Mouse (Mus musculus): ENCODE data around the gene Flot1. TPM values are rescaled to one million over a fixed set of nuclear protein-coding genes. Genes with fewer than 3 reads are reported as not detected.

Gene Flot1
- polyA plus RNA-seq, 1 experiment from 2014 or later: 104 TPM

- Histone ChIP-seq H3K4me3 (ENCODE audit: low read depth, low read length) (peak overlapping the region; percentile 59), H3K9me3 (replicated peaks; ENCODE audit: control insufficient read depth, low read length, poor library complexity, severe bottlenecking) (no peaks in the 10 kb centered on the region), H3K4me2 (ENCODE audit: low read length) (peak overlapping the region; percentile 65), H3K27ac (ENCODE audit: low read length) (peak overlapping the region; percentile 66; the same call in 1 of the 2 replicates), H3K4me1 (ENCODE audit: control insufficient read depth, insufficient read depth, low read length) (peaks cover 12% of the 10 kb centered on the region), H3K36me3 (ENCODE audit: control insufficient read depth, insufficient read depth, low read length) (peaks cover 3% of the 10 kb centered on the region; the same call in 1 of the 2 replicates), H3K9ac (ENCODE audit: low read depth, low read length) (peak overlapping the region; percentile 47), H3K27me3 (ENCODE audit: control insufficient read depth, insufficient read depth, low read depth, low read length) (no peaks in the 10 kb centered on the region)
- no peak for ATAC-seq
- 21% methylated on average over 11 of the region's 11 CpGs for WGBS
These were observed 19.0 kb downstream of the Flot1 start for GRCm38 (mm10) chr17:35842006-35842405.

GRCm38 (mm10) chr17:35843514-35843913, 20.5 kb downstream of the Flot1 start:
- no peaks in the 10 kb centered on the region for H3K9me3 ChIP-seq (replicated peaks; ENCODE audit: control insufficient read depth, low read length, poor library complexity, severe bottlenecking)
- H3K4me1 ChIP-seq (ENCODE audit: control insufficient read depth, insufficient read depth, low read length): peaks cover 12% of the 10 kb centered on the region
- ATAC-seq: no peak
- no peak overlapping the region for H3K4me3 ChIP-seq (ENCODE audit: low read depth, low read length)
- H3K27ac ChIP-seq (ENCODE audit: low read length): no peak overlapping the region
- H3K36me3 ChIP-seq (ENCODE audit: control insufficient read depth, insufficient read depth, low read length): peaks cover 14% of the 10 kb centered on the region; the same call in 1 of the 2 replicates
- no peak overlapping the region for H3K4me2 ChIP-seq (ENCODE audit: low read length)
- 93% methylated on average over 3 of the region's 3 CpGs for WGBS
- H3K27me3 ChIP-seq (ENCODE audit: control insufficient read depth, insufficient read depth, low read depth, low read length): no peaks in the 10 kb centered on the region
- H3K9ac ChIP-seq (ENCODE audit: low read depth, low read length): no peak overlapping the region

GRCm38 (mm10) chr17:35848112-35848511, 25.1 kb downstream of the Flot1 start:
- Histone ChIP-seq H3K36me3 (ENCODE audit: control insufficient read depth, insufficient read depth, low read length) (peaks cover 34% of the 10 kb centered on the region), H3K4me2 (ENCODE audit: low read length) (no peak overlapping the region), H3K9me3 (replicated peaks; ENCODE audit: control insufficient read depth, low read length, poor library complexity, severe bottlenecking) (no peaks in the 10 kb centered on the region), H3K4me3 (ENCODE audit: low read depth, low read length) (no peak overlapping the region), H3K27ac (ENCODE audit: low read length) (no peak overlapping the region), H3K9ac (ENCODE audit: low read depth, low read length) (0 out of 2 replicates have a peak overlapping the region, but pooled peaks have one; percentile 20), H3K27me3 (ENCODE audit: control insufficient read depth, insufficient read depth, low read depth, low read length) (no peaks in the 10 kb centered on the region), H3K4me1 (ENCODE audit: control insufficient read depth, insufficient read depth, low read length) (no peaks in the 10 kb centered on the region)
- ATAC-seq: no peak
- WGBS: 57% methylated on average over 1 of the region's 1 CpGs

GRCm38 (mm10) chr17:35850974-35851373, 27.9 kb downstream of the Flot1 start:
- Histone ChIP-seq H3K4me3 (ENCODE audit: low read depth, low read length) (no peak overlapping the region), H3K9ac (ENCODE audit: low read depth, low read length) (no peak overlapping the region), H3K9me3 (replicated peaks; ENCODE audit: control insufficient read depth, low read length, poor library complexity, severe bottlenecking) (no peaks in the 10 kb centered on the region), H3K27me3 (ENCODE audit: control insufficient read depth, insufficient read depth, low read depth, low read length) (no peaks in the 10 kb centered on the region), H3K4me1 (ENCODE audit: control insufficient read depth, insufficient read depth, low read length) (no peaks in the 10 kb centered on the region), H3K27ac (ENCODE audit: low read length) (no peak overlapping the region), H3K4me2 (ENCODE audit: low read length) (no peak overlapping the region), H3K36me3 (ENCODE audit: control insufficient read depth, insufficient read depth, low read length) (peaks cover 34% of the 10 kb centered on the region)
- 88% methylated on average over 3 of the region's 3 CpGs for WGBS
- no peak for ATAC-seq

GRCm38 (mm10) chr17:35859371-35859770, 36.3 kb downstream of the Flot1 start:
- Histone ChIP-seq H3K4me3 (ENCODE audit: low read depth, low read length) (no peak overlapping the region), H3K27me3 (ENCODE audit: control insufficient read depth, insufficient read depth, low read depth, low read length) (no peaks in the 10 kb centered on the region), H3K27ac (ENCODE audit: low read length) (no peak overlapping the region), H3K9me3 (replicated peaks; ENCODE audit: control insufficient read depth, low read length, poor library complexity, severe bottlenecking) (no peaks in the 10 kb centered on the region), H3K4me2 (ENCODE audit: low read length) (no peak overlapping the region), H3K4me1 (ENCODE audit: control insufficient read depth, insufficient read depth, low read length) (peaks cover 8% of the 10 kb centered on the region), H3K9ac (ENCODE audit: low read depth, low read length) (no peak overlapping the region), H3K36me3 (ENCODE audit: control insufficient read depth, insufficient read depth, low read length) (peaks cover 5% of the 10 kb centered on the region; the same call in 1 of the 2 replicates)
- WGBS: 94% methylated on average over 1 of the region's 1 CpGs
- ATAC-seq: no peak

GRCm38 (mm10) chr17:35859835-35860234, 36.8 kb downstream of the Flot1 start:
- no peak for ATAC-seq
- Histone ChIP-seq H3K9ac (ENCODE audit: low read depth, low read length) (no peak overlapping the region), H3K9me3 (replicated peaks; ENCODE audit: control insufficient read depth, low read length, poor library complexity, severe bottlenecking) (no peaks in the 10 kb centered on the region), H3K27ac (ENCODE audit: low read length) (no peak overlapping the region), H3K4me3 (ENCODE audit: low read depth, low read length) (no peak overlapping the region), H3K4me1 (ENCODE audit: control insufficient read depth, insufficient read depth, low read length) (peaks cover 12% of the 10 kb centered on the region), H3K36me3 (ENCODE audit: control insufficient read depth, insufficient read depth, low read length) (peaks cover 5% of the 10 kb centered on the region; the same call in 1 of the 2 replicates), H3K27me3 (ENCODE audit: control insufficient read depth, insufficient read depth, low read depth, low read length) (no peaks in the 10 kb centered on the region), H3K4me2 (ENCODE audit: low read length) (no peak overlapping the region)
- 72% methylated on average over 2 of the region's 2 CpGs for WGBS

- H3K4me3 ChIP-seq (ENCODE audit: low read depth, low read length): peak overlapping the region; percentile 83
- peak overlapping the region; percentile 86 for H3K9ac ChIP-seq (ENCODE audit: low read depth, low read length)
- peak overlapping the region; percentile 94 for H3K27ac ChIP-seq (ENCODE audit: low read length)
- H3K36me3 ChIP-seq (ENCODE audit: control insufficient read depth, insufficient read depth, low read length): peaks cover 5% of the 10 kb centered on the region; the same call in 1 of the 2 replicates
- H3K4me2 ChIP-seq (ENCODE audit: low read length): peak overlapping the region; percentile 70
- H3K4me1 ChIP-seq (ENCODE audit: control insufficient read depth, insufficient read depth, low read length): peaks cover 14% of the 10 kb centered on the region
- H3K9me3 ChIP-seq (replicated peaks; ENCODE audit: control insufficient read depth, low read length, poor library complexity, severe bottlenecking): no peaks in the 10 kb centered on the region
- 5% methylated on average over 12 of the region's 12 CpGs for WGBS
- peak; percentile 3 for ATAC-seq
- no peaks in the 10 kb centered on the region for H3K27me3 ChIP-seq (ENCODE audit: control insufficient read depth, insufficient read depth, low read depth, low read length)
These were observed 37.8 kb downstream of the Flot1 start for GRCm38 (mm10) chr17:35860831-35861197.

GRCm38 (mm10) chr17:35861198-35861857, 38.3 kb downstream of the Flot1 start, which contains the start of gene Nrm:
Gene Nrm, plus strand, starts transcription at chr17:35861318.
- Histone ChIP-seq H3K27me3 (ENCODE audit: control insufficient read depth, insufficient read depth, low read depth, low read length) (no peaks in the 10 kb centered on the region), H3K9ac (ENCODE audit: low read depth, low read length) (peak within 1 kb of the TSS; percentile 86), H3K36me3 (ENCODE audit: control insufficient read depth, insufficient read depth, low read length) (peaks cover 5% of the 10 kb centered on the region; the same call in 1 of the 2 replicates), H3K27ac (ENCODE audit: low read length) (peak within 1 kb of the TSS; percentile 94), H3K4me1 (ENCODE audit: control insufficient read depth, insufficient read depth, low read length) (peaks cover 14% of the 10 kb centered on the region), H3K9me3 (replicated peaks; ENCODE audit: control insufficient read depth, low read length, poor library complexity, severe bottlenecking) (no peaks in the 10 kb centered on the region), H3K4me2 (ENCODE audit: low read length) (peak within 1 kb of the TSS; percentile 70), H3K4me3 (ENCODE audit: low read depth, low read length) (peak within 1 kb of the TSS; percentile 83)
- WGBS: under 1% methylated on average over 47 of the region's 47 CpGs
- ATAC-seq: peak; percentile 93

- 21% methylated on average over 10 of the region's 10 CpGs for WGBS
- H3K27ac ChIP-seq (ENCODE audit: low read length): peak overlapping the region; percentile 95
- ATAC-seq: no peak
- peak overlapping the region; percentile 74 for H3K4me3 ChIP-seq (ENCODE audit: low read depth, low read length)
- peaks cover 44% of the 10 kb centered on the region for H3K4me1 ChIP-seq (ENCODE audit: control insufficient read depth, insufficient read depth, low read length)
- no peaks in the 10 kb centered on the region for H3K9me3 ChIP-seq (replicated peaks; ENCODE audit: control insufficient read depth, low read length, poor library complexity, severe bottlenecking)
- no peaks in the 10 kb centered on the region for H3K36me3 ChIP-seq (ENCODE audit: control insufficient read depth, insufficient read depth, low read length)
- no peaks in the 10 kb centered on the region for H3K27me3 ChIP-seq (ENCODE audit: control insufficient read depth, insufficient read depth, low read depth, low read length)
- peak overlapping the region; percentile 85 for H3K9ac ChIP-seq (ENCODE audit: low read depth, low read length)
- H3K4me2 ChIP-seq (ENCODE audit: low read length): peak overlapping the region; percentile 95
These were observed 41.9 kb downstream of the Flot1 start for GRCm38 (mm10) chr17:35864832-35865353.
